Mouse (Mus musculus) natural killer cell, adult 2 months (primary cell): ENCODE results near the gene Gm3854.
A peak's percentile ranks its signal among the peaks of the same experiment; 100 is the strongest.
"Not testable (repeated sequence)": the region's sequence is repeated elsewhere in the genome, so short reads cannot be mapped to it uniquely, and the experiment has no call there.

Source experiments
- DNase-seq, 2 experiments: peaks; one replicate each; pipeline ENCODE4 v3.0.0; 2022; ENCODE audit warnings: low spot score in 2 of 2

Gm3854 gene

DNA sequence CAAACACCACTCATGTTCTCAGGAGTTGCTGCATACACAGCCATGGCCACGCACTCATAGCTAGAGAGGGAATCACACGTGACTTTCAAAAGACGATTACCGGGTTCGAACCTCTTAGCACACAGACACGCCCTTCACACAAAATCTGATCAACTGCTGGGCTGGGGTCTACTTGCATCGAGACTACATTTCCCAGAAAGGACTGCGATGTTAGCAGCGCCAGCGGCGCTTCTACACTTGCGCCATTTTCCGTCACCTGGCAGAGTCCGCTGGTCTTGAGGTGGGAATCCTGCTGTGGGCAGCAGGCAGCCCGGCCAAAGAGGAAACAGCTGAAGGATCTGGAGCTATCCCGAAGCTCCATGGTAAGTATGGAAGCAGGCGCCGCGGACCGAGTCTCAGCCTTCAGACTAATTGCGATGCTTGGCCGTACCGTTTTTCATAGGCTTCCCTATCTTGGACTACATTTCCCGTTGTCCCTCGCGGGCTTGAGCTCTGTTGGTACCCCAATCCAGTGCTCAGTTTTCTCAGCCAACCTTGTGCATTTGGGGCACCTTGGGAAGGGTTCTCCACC lies at the start of gene Gm3854:
TSS of gene Gm3854 (plus strand) at position 259 of the 571 bp plus-strand sequence.
- no peak for DNase-seq

DNA sequence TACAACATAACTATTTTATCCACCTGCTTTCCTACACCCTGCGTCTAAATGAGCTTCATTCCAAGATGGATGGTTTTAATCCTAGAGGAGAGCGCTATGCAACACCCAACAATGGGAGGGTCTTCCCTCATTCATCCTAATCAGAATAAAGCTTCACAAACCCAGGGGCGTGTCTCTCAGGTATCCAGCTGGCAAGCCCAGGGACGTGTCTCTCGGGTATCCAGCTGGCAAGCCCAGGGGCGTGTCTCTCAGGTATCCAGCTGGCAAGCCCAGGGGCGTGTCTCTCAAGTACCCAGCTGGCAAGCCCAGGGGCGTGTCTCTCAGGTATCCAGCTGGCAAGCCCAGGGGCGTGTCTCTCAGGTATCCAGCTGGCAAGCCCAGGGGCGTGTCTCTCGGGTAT lies 42.8 kb upstream of the Gm3854 start:
- not testable (repeated sequence) for DNase-seq

DNA sequence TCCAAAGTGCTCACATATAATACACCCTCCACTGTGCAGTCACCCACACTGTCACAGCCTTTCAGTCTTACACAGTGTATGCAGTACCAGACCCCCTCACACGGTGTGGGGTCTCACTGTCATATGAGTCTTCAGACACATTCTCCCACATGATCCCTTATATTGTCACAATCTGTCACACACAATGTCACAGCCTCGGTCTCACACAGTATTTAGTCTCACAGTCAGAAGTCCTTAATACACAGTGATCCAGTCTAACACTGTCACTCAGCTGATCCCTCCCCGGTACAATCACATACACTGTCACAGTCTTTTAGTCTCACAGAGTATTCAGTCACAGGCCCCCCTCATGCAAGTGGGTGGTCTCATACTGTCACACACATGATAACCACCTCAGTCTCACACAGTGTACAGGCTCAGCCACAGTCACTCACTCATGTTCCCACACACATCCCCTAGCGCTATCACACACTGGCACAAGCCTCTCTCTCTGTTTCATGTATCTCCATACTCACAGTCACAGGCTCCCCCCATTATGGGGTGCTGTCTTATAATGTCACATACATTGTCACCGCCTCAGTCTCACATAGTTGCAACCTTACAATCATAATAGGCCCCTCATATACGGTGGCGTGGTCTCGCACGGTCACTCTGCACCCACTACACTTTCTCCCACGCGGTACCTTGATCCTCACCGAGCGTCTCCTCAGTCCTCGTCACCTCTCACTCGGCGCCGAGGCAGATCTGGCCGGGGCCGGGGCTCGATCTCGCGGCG lies 12.9 kb upstream of the Gm3854 start:
- peak; percentile 0 to 6 for DNase-seq

DNA sequence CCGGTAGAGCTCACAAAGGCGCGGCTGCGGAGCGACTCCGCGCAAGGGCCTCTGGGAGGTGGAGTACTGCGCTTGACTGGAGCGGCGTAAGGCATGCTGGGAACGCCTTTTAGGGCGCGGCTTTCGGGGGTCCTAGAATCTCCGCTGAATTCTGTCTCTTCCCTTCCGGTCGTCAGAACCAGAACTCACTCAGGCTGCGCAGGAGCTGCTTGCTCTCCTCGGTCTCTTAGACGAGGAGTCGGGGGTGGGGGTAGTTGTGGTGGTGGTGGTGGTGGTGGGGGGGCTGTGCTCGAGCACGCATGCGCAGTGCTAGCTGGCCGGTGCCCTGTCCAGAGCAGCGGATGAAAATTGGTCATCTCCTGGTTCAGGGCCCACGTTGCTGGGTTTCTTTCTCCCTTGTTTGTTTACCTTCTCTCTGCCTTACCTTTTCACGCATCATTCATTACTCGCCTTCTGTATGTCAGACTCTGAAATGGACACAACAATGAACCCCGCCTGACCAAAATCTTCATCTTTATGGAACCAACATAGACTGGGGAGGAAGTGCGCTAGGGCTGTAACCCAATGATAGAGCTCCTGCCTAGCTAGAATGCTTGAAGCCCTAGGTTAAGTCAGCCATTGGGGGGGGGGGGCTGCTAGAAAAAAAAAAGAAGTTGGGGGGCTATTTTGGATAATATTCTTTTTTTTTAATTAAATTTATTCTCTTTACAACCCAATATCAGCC lies 12.2 kb upstream of the Gm3854 start, which contains the start of gene Zfp583:
TSS of gene Zfp583 (minus strand) at position 53 of the 724 bp plus-strand sequence.
- peak; percentile 67 to 74 for DNase-seq

- no peak for DNase-seq
Observed at GRCm38 (mm10) chr7:6339865-6340264, 3.7 kb upstream of the Gm3854 start.

DNA sequence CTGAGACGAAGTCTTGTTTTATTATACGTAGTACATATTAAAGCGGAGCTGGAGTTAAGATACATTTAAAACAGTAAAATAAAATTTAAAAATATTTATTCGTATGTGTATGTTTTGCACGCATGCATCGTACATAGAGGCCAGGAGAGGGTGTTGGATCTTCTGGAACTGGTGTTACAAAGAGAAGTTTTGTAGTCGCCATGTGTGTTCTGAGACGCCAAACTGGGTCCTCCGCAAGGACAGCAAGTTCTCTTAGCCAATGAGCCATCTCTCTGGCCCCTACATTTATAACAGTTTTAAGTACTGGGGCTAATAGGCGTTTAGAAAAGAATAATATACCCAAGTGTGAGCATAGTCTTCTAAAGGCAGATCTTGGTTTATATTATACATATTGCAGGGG lies 565 bp downstream of the Gm3854 start:
- DNase-seq = no peak

GRCm38 (mm10) chr7:6358121-6358520 lies 14.6 kb downstream of the Gm3854 start:
- no peak for DNase-seq

- DNase-seq = peak; percentile 25 to 34
Observed at GRCm38 (mm10) chr7:6358937-6359590, 15.5 kb downstream of the Gm3854 start.

GRCm38 (mm10) chr7:6360477-6361060 lies 17.0 kb downstream of the Gm3854 start:
- DNase-seq = no peak

DNA sequence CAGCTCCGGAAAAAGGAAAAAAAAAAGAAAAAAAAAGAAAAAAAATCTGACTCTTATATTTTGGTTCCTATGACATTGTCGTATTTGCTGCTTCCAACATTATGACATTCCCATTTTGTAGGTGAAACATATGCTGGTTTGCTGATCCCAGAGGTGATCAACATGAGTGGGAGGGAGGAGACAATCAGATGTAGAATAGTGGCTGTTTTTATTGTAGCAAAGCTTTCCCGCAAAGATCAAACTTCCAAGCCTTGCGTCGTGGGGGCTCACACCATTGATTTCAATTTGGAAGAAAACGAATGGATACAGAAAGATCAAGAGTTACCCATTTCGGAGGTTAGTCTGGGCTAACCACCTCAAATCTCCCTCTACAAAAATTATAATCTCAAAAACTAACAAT lies 18.2 kb downstream of the Gm3854 start:
- no peak for DNase-seq

DNA sequence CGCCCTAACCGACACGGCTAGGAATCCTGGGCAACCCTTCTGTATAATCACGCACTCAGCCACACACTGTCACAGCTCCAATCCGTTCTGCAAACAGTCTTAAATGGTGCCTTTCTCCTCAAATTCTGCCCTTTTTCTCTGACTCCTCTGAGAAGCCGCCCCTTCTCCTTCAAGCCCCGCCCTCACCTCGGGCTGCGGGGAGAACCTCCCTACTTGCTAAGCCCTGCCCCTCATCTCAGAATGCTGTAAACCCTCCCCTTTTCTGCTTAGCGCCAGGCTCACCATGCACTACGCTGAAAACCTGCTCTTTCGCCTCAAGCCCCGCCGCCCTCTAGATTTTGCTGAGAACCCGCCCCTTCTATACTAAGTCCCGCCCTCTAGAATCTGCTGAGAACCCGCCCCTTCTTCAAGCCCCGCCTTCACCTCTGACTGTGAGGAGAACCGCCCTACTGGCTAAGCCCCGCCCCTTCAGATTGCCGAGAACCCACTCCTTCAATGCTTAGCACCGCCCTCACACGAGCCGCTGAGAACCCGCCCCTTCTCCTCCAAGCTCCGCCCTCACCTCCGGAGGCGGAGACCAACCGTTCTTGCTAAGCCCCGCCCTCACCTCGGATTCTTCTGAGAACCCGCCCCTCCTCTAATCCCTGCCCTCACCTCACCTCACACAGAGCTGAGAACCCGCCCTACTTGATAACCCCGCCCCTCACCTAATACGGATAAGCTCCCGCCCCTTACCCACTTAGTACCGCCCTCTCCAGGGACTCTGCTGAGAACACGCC lies 18.9 kb downstream of the Gm3854 start:
- DNase-seq = peak; percentile 99 to 100

- DNase-seq = no peak
Observed at GRCm38 (mm10) chr7:6363047-6363488, 19.5 kb downstream of the Gm3854 start, which contains the start of gene Zfp78. Gene Zfp78 (plus strand): TSS chr7:6363280.

DNA sequence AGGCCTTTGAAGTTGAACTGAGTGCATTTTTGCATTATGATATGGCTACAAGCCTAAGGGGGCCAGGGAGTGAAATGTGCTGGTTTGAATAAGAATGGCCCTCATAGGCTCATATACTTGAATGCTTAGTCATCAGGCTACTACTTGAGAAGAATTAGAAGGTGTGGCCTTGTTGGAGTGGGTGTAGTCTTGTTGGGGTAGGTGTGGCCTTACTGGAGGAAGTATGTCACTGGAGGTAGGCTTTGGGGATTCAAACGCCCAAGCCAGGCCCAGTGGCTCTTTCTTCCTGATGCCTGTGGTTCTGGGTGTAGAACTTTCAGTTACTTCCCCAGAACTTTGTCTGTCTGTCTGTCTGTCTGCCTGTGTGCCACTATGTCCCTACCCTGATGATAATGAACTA lies 21.2 kb downstream of the Gm3854 start:
- DNase-seq = no peak

- no peak for DNase-seq
Observed at GRCm38 (mm10) chr7:6367185-6367584, 23.6 kb downstream of the Gm3854 start.

GRCm38 (mm10) chr7:6368146-6368545 lies 24.6 kb downstream of the Gm3854 start:
- not testable (repeated sequence) for DNase-seq

DNA sequence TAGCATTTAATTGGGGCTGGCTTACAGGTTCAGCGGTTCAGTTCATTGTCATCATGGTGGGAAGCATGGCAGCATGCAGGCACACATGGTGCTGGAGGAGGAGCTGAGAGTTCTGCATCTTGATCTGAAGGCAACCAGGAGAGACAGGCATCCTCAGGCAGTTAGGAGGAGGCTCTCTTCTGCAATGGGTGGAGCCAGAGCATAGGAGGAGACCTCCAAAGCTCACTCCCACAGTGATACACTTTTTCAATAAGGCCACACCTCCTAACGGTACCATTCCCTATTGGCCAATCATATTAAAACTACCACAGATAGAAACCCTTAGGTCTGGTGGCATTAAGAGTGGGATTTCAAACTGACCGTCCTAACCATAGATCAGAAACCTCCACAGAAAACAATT lies 25.9 kb downstream of the Gm3854 start:
- DNase-seq = no peak

DNA sequence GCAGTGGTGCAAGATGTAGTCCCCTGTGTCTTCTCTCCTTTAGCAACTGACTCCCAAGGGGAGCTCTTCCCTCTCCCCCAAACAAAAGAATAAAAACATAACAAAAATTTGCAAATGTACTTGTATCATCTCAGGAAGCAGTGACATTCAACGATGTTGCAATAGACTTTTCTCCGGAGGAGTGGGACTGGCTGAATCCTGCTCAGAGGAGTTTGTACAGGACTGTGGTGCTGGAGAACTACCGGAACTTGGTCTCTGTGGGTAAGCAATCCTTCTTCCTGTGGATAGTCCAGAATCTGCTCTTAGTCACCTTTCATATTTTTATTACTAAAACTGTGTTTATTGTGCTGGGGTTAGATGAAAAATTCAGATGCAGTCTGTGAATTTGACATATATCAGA lies 29.4 kb downstream of the Gm3854 start:
- no peak for DNase-seq

DNA sequence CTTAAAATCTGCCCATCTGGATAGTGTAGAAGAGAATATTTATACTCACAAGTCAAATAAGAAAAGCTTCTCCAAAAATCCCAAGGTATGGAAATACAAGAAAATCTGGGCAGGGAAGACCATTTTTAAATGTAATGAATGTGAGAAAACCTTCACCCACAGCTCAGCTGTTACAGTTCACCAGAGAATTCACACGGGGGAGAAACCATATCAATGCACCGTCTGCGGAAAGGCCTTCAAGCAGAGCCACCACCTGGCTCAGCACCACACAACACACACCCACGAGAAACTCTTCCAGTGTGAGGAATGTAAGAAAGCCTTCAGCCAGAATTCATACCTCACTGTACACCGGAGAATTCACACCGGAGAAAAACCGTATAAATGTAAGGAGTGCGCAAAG lies 34.9 kb downstream of the Gm3854 start:
- DNase-seq = no peak

DNA sequence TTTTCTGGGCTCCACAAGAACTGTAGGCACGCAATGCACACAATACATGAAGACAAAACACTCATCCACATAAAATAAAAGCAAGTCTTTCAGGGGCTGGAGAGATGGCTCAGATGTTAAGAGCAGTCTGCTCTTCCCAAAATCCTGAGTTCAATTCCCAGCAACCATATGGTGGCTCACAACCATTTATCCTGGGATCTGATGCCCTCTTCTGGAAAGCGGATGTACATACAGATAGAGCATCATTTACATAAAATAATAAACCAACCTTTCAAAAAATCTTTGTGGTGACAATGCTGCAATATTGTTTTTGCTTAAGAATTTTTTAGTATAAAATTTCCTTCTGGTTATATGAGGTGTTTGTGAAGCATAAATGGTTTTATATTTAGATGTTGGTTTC lies 37.9 kb downstream of the Gm3854 start:
- no peak for DNase-seq

DNA sequence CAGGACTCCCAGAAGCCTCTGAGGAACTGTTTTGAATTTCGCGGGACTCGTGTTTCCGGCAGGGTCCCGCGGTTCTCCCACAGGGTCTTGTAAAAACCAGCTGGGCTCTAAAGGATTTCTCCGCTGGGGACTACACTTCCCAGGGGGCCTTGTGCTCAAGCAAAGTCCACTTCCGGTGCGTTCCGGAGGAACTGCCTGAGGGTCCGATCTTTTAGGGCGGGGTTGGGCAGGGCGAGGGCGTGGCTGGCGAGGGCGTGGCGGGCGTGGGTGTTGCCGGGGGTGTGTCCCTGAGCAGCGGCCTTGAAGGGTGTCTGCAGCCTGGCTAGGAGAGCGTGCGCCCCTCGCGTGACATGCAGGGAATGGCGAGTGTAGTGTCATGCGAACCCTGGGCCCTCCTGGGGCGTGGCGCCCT lies 39.5 kb downstream of the Gm3854 start, which contains the start of gene Zfp28:
TSS of gene Zfp28 (plus strand) at position 252 of the 412 bp plus-strand sequence.
- peak; percentile 85 to 91 for DNase-seq

DNA sequence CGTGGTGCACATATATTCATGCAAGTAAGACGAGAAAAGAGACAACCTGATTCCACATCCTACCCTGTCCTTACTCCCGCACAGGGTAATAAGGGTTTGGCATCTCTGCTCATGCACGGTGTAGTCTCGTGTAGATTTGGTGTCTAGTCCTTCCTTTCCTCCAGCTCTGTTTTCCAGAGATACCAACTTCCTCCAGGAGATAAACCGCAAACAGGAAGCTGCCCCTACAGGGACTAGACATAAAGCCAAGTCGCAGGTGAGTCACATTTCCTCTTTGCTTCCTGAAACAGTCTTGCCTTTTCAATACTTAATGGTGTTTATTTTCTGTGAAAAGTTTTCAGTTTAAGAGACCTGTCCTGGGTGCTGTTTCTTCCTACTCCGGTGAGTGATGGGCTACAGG lies 40.5 kb downstream of the Gm3854 start:
- DNase-seq = no peak
